Mouse (Mus musculus) C2C12 (cell line): ENCODE data around the gene Chchd3. TPM values are rescaled to one million over a fixed set of nuclear protein-coding genes. Genes with fewer than 3 reads are reported as not detected.

Source experiments
- H3K27me3 ChIP-seq: one replicate; pipeline ENCODE4 v1.6.1; 2011; ENCODE audit not compliant: control insufficient read depth, insufficient read depth, insufficient read length
- H3K36me3 ChIP-seq: one replicate; pipeline ENCODE4 v1.6.1; 2011; ENCODE audit not compliant: control insufficient read depth, insufficient read depth
- H3K4me3 ChIP-seq: one replicate; pipeline ENCODE4 v1.5.1; 2011; ENCODE audit warnings: mild to moderate bottlenecking, control low read depth; ENCODE audit not compliant: poor library complexity, insufficient read depth, severe bottlenecking
- H3K79me2 ChIP-seq: one replicate; pipeline ENCODE4 v1.6.1; 2011; ENCODE audit not compliant: control insufficient read depth, insufficient read depth
- H3K79me3 ChIP-seq: one replicate; pipeline ENCODE4 v1.6.1; 2011; ENCODE audit warnings: low read depth, control low read depth
- H3ac ChIP-seq: one replicate; pipeline ENCODE3; 2011; ENCODE audit warnings: low read depth; ENCODE audit not compliant: control insufficient read depth, insufficient read length
- CEBPB ChIP-seq: IDR thresholded peaks from one replicate; pipeline ENCODE4 v1.6.1; 2011; ENCODE audit warnings: low read depth, mild to moderate bottlenecking, control low read depth, moderate library complexity
- CTCF ChIP-seq: IDR thresholded peaks from one replicate; pipeline ENCODE4 v1.5.1; 2011; ENCODE audit not compliant: control insufficient read depth, insufficient read depth, insufficient read length
- FOSL1 ChIP-seq: IDR thresholded peaks from one replicate; pipeline ENCODE4 v1.8.0; 2011; ENCODE audit warnings: mild to moderate bottlenecking, low read length; ENCODE audit not compliant: poor library complexity, insufficient read depth, severe bottlenecking
- MAX ChIP-seq: IDR thresholded peaks from one replicate; pipeline ENCODE4 v1.6.1; 2011; ENCODE audit warnings: mild to moderate bottlenecking, control low read depth
- MYOD1 ChIP-seq: IDR thresholded peaks from one replicate; pipeline ENCODE4 v1.6.1; 2011; ENCODE audit warnings: low read depth; ENCODE audit not compliant: control insufficient read depth, insufficient read length
- MYOG ChIP-seq: IDR thresholded peaks from one replicate; pipeline ENCODE4 v1.6.1; 2011; ENCODE audit not compliant: control insufficient read depth, insufficient read length; ENCODE audit errors: extremely low read depth
- USF1 ChIP-seq: IDR thresholded peaks from one replicate; pipeline ENCODE4 v1.6.1; 2011; ENCODE audit warnings: low read depth, mild to moderate bottlenecking, control low read depth, moderate library complexity
- long read RNA-seq, 2 experiments: library from polyadenylated mRNA; unstranded; transcript quantifications; one replicate each; pipeline ENCODE4 v2.0.0; 2019 to 2020
- polyA plus RNA-seq: library from polyadenylated mRNA; unstranded; fragments of >200 nt; fragmentation: generic; extraction: Trizol; gene quantifications from one replicate; pipeline ENCODE4 v1.2.1, GENCODE M21; 2012; ENCODE audit warnings: missing spikeins

The Chchd3 gene
- 94.8 TPM for polyA plus RNA-seq
- long read RNA-seq, experiment 1, transcript Chchd3-202 (6 exons, 1,363 nt), result minor isoform, 5 of 141 reads
- long read RNA-seq, experiment 1, transcript Chchd3-201 (8 exons, 1,550 nt), result major isoform, 118 of 141 reads
- long read RNA-seq, experiment 1, partial matches to known transcripts, result 6 of 141 reads
- long read RNA-seq, experiment 1, other reads (novel, unspliced or antisense), result 12 of 141 reads
- long read RNA-seq, experiment 2, transcript Chchd3-202 (6 exons, 1,363 nt), result minor isoform, 11 of 332 reads
- long read RNA-seq, experiment 2, transcript Chchd3-201 (8 exons, 1,550 nt), result major isoform, 306 of 332 reads
- long read RNA-seq, experiment 2, partial matches to known transcripts, result 2 of 332 reads
- long read RNA-seq, experiment 2, other reads (novel, unspliced or antisense), result 13 of 332 reads

DNA sequence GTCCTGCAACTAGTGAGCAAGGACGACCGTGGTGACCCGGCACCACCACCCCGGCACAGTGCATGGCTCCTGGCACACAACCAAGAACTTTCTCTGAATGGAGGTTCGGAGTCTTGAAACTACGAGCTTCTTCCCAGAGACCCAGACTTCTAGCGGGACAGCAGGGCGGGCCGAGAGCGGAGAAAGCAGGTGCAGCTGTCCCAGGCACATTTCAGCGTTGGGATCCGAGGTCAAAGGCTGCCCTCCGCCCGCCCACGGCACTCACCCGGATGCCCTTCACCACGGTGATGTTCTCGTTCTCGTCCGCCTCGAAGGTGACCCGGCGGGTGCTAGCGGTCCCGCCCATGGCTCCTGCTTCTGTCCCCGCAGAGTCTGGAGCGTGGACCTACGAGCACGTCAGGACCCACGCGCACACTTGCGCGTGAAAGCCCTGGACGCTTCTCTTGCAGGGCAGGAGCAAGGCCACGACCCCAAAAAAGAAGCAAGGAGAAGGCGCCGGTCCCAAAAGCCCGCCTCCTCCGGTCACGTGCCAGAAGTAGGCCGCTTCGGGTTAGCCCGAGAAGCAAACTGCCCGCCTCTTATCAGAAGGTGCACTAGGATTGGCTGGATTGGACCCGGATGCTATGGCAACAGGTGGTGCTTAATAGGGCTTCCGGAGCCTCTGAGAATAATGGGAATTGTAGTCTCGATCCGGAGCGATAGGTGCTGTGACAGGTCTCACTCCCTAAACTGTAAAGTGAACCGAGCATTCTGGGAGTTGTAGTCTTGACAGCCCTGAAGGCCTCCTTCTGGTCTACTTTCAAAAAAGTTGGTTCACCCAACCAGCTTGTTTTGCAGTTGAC lies at the start of gene Chchd3:
Gene Chchd3 (minus strand): TSS at position 526 of the 842 bp plus-strand sequence.
- peak within 1 kb of the TSS; percentile 89 for H3K4me3 ChIP-seq
- TF ChIP-seq MYOG (no peak), CTCF (no peak), MYOD1 (peak; percentile 38), USF1 (peak; percentile 99), MAX (peak; percentile 65)
- H3K27me3 ChIP-seq, result no peaks in the 10 kb centered on the region
- H3K79me3 ChIP-seq, result peaks cover 48% of the 10 kb centered on the region
- H3K36me3 ChIP-seq, result peaks cover 21% of the 10 kb centered on the region
- peaks cover 51% of the 10 kb centered on the region for H3K79me2 ChIP-seq
- peak within 1 kb of the TSS; percentile 96 for H3ac ChIP-seq

DNA sequence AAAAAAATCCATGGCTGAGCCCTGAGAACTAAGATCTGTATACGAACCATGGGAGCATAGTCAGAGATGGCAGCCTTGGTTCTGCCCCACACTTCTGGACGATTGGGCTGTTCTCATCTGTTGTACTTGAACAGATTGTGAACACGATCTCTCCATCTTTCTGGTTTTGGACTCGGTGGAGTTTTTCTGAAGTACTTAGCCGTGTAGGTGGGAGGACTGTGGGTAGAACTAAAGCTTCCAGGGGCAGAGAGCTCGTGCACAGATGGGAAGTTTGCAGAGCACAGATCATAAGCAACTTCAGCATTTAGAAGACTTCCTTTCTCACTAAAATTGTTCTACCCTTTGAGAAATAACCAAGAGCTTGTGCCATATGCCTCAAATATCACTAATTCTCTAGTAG lies 44.6 kb upstream of the Chchd3 start:
- Histone ChIP-seq H3K4me3 (no peak overlapping the region), H3K27me3 (no peaks in the 10 kb centered on the region), H3K79me3 (no peaks in the 10 kb centered on the region), H3ac (no peak overlapping the region), H3K79me2 (no peaks in the 10 kb centered on the region), H3K36me3 (no peaks in the 10 kb centered on the region)
- TF ChIP-seq MYOD1 (no peak), CEBPB (no peak), FOSL1 (no peak), CTCF (no peak), MYOG (no peak), USF1 (no peak), MAX (no peak)

- Histone ChIP-seq H3K79me2 (no peaks in the 10 kb centered on the region), H3ac (no peak overlapping the region), H3K4me3 (no peak overlapping the region), H3K79me3 (no peaks in the 10 kb centered on the region), H3K27me3 (no peaks in the 10 kb centered on the region), H3K36me3 (no peaks in the 10 kb centered on the region)
- TF ChIP-seq CTCF (no peak), MYOD1 (no peak), MAX (no peak), CEBPB (no peak), USF1 (no peak), FOSL1 (no peak), MYOG (no peak)
Measured at GRCm38 (mm10) chr6:33098903-33099302, 38.8 kb upstream of the Chchd3 start.

- Histone ChIP-seq H3K79me2 (no peaks in the 10 kb centered on the region), H3ac (no peak overlapping the region), H3K27me3 (no peaks in the 10 kb centered on the region), H3K4me3 (no peak overlapping the region), H3K79me3 (no peaks in the 10 kb centered on the region), H3K36me3 (no peaks in the 10 kb centered on the region)
- TF ChIP-seq MAX (no peak), MYOG (no peak)
Measured at GRCm38 (mm10) chr6:33094671-33095233, 34.7 kb upstream of the Chchd3 start.

DNA sequence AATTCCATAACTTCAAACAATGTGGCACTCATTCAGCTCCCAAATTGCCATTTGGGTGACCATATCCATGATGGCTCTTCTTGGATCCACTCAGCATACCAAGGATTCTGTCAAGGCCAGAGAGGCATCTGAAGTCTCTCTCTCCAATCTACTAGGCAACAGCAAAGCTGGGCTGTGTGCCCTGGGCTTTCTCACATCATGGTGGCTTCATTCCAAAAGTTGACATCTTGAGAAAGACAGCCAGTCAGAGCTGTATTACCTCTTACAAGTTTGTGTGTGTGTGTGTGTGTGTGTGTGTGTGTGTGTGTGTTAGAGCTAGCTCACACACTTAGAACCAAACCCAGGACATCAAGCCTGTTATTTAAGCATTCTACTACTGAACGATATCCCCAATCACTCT lies 20.1 kb upstream of the Chchd3 start:
- H3K79me3 ChIP-seq, result no peaks in the 10 kb centered on the region
- peaks cover 3% of the 10 kb centered on the region for H3K27me3 ChIP-seq
- H3K36me3 ChIP-seq, result no peaks in the 10 kb centered on the region
- H3K79me2 ChIP-seq, result no peaks in the 10 kb centered on the region
- TF ChIP-seq FOSL1 (no peak), MYOD1 (no peak), MAX (no peak), CTCF (no peak), MYOG (no peak), CEBPB (no peak), USF1 (no peak)
- no peak overlapping the region for H3ac ChIP-seq
- no peak overlapping the region for H3K4me3 ChIP-seq
